Mouse (Mus musculus) kidney, embryonic 15.5 days (tissue): ENCODE results near the gene Grasp. TPM values are rescaled to one million over a fixed set of nuclear protein-coding genes. Genes with fewer than 3 reads are reported as not detected.
A peak's percentile ranks its signal among the peaks of the same experiment; 100 is the strongest.

Source experiments
- ATAC-seq: fragments of 200-750 bp; cut with Nextera tagmentation; replicated peaks from 2 replicates; pipeline ENCODE4 v1.8.0; 2017; ENCODE audit warnings: moderate TSS enrichment; ENCODE audit not compliant: low FRiP score
- H3K27ac ChIP-seq: fragments of 300-500 bp; sonication (generic); 2 replicates; pipeline ENCODE4 v1.5.1; 2015; ENCODE audit warnings: mild to moderate bottlenecking, inconsistent platforms
- H3K27me3 ChIP-seq: fragments of 300-500 bp; sonication (generic); 2 replicates; pipeline ENCODE4 v1.6.1; 2015; ENCODE audit warnings: inconsistent platforms
- H3K36me3 ChIP-seq: fragments of 300-500 bp; sonication (generic); 2 replicates; pipeline ENCODE4 v1.6.1; 2015; ENCODE audit warnings: inconsistent platforms
- H3K4me1 ChIP-seq: fragments of 300-500 bp; sonication (generic); 2 replicates; pipeline ENCODE4 v1.6.1; 2015; ENCODE audit warnings: inconsistent platforms
- H3K4me2 ChIP-seq: fragments of 300-500 bp; sonication (generic); 2 replicates; pipeline ENCODE4 v1.6.1; 2015; ENCODE audit warnings: moderate library complexity, mild to moderate bottlenecking, inconsistent platforms
- H3K4me3 ChIP-seq: fragments of 300-500 bp; sonication (generic); replicated peaks from 2 replicates; pipeline ENCODE4 v1.5.1; 2015; ENCODE audit warnings: mild to moderate bottlenecking, inconsistent platforms
- H3K9ac ChIP-seq: fragments of 300-500 bp; sonication (generic); 2 replicates; pipeline ENCODE4 v1.6.1; 2015; ENCODE audit warnings: mild to moderate bottlenecking, inconsistent platforms
- H3K9me3 ChIP-seq: fragments of 300-500 bp; sonication (generic); replicated peaks from 2 replicates; pipeline ENCODE4 v1.6.1; 2016; ENCODE audit warnings: inconsistent platforms
- WGBS: fragments of 180-500 bp; shearing (Covaris S2); methylation state at CpG from one replicate; pipeline ENCODE4 v1.1.7; 2015; ENCODE audit warnings: mixed read lengths; 5-methylcytosine and 5-hydroxymethylcytosine counted together
- polyA plus RNA-seq: library from polyadenylated mRNA; unstranded; fragments of >200 nt; fragmentation: Nextera tagmentation; extraction: Ambion mirVana; gene quantifications from 2 replicates; pipeline ENCODE4 v1.2.1, GENCODE M21; 2015

Grasp gene
- polyA plus RNA-seq, 1 experiment from 2014 or later = 4.7 TPM

GRCm38 (mm10) chr15:101184300-101184699 lies 39.7 kb upstream of the Grasp start:
- ATAC-seq = no peak
- Histone ChIP-seq H3K4me3 (no peak overlapping the region), H3K4me1 (peaks cover 52% of the 10 kb centered on the region), H3K27me3 (no peaks in the 10 kb centered on the region), H3K4me2 (no peak overlapping the region), H3K27ac (no peak overlapping the region), H3K36me3 (peaks cover 4% of the 10 kb centered on the region; the same call in 1 of the 2 replicates), H3K9ac (no peak overlapping the region), H3K9me3 (no peaks in the 10 kb centered on the region)
- 96% methylated on average over 8 of the region's 8 CpGs for WGBS

- H3K4me3 ChIP-seq = no peak overlapping the region
- no peaks in the 10 kb centered on the region for H3K27me3 ChIP-seq
- H3K4me2 ChIP-seq = no peak overlapping the region
- WGBS = 94% methylated on average over 3 of the region's 3 CpGs
- H3K27ac ChIP-seq = no peak overlapping the region
- H3K36me3 ChIP-seq = peaks cover 4% of the 10 kb centered on the region; the same call in 1 of the 2 replicates
- no peak for ATAC-seq
- no peak overlapping the region for H3K9ac ChIP-seq
- H3K4me1 ChIP-seq = peaks cover 42% of the 10 kb centered on the region
- H3K9me3 ChIP-seq = no peaks in the 10 kb centered on the region
These were observed 38.4 kb upstream of the Grasp start for GRCm38 (mm10) chr15:101185549-101185948.

DNA sequence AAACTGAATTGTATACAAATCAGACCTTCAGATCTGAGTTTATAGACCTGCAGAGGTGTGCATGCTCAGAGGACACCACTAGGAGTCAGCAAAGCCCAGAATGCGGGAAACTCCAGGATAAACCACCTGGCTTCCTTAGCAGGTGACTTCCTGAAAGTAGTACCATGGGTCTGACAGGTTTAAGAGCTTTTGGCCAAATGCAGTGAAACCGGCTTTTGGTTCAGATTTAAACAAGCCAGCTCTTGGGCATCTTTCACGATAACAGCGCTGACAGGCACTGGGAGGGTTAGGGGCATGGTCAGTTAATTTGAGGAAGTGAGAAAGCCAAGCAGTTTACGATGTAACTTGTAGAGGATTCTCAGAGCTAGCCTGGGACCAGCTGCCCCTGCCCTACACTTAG lies 36.1 kb upstream of the Grasp start:
- WGBS = 37% methylated on average over 5 of the region's 5 CpGs

DNA sequence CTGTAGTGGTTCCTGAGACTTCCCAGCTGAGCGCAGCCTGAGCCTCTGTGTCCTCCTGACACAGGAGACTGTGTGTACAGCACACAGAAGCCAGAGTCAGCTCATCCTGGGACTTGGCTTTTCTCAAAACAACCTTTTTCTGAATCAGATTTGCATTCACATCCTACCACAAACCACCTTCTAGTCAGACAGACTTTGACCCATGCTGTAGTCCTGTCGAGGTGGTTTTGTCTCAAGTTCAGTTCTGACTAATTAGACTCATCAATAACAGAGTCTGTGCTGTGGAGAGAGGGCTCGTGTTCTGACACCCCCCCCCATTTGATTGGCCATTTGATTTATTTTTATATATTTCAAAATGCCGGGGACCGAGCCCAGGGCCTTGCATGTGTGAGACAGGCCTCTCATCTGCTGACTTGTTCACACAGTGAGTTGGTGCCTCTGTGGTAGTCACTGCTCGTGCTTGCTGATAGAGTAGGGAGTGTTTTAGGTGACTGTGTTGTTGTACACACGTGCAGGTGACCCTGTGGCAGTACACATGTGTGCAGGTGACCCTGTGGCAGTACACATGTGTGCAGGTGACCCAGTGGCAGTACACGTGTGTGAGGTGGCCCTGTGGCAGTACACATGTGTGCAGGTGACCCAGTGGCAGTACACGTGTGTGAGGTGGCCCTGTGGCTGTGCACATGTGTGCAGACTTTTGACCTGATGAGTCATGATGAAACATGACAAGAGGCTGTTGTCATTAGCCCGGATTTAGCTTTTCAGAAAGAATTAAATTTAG lies 33.8 kb upstream of the Grasp start:
- no peaks in the 10 kb centered on the region for H3K9me3 ChIP-seq
- H3K4me2 ChIP-seq = no peak overlapping the region
- 72% methylated on average over 10 of the region's 10 CpGs for WGBS
- no peak for ATAC-seq
- H3K36me3 ChIP-seq = peaks cover 18% of the 10 kb centered on the region
- H3K27ac ChIP-seq = no peak overlapping the region
- H3K27me3 ChIP-seq = no peaks in the 10 kb centered on the region
- no peak overlapping the region for H3K9ac ChIP-seq
- no peak overlapping the region for H3K4me3 ChIP-seq
- H3K4me1 ChIP-seq = peaks cover 47% of the 10 kb centered on the region

More for the DNA sequence above, 36.1 kb upstream of the Grasp start:
- H3K4me1 ChIP-seq = peaks cover 39% of the 10 kb centered on the region
- no peak for ATAC-seq
- no peak overlapping the region for H3K4me3 ChIP-seq
- H3K9me3 ChIP-seq = no peaks in the 10 kb centered on the region
- no peaks in the 10 kb centered on the region for H3K27me3 ChIP-seq
- no peak overlapping the region for H3K4me2 ChIP-seq
- no peak overlapping the region for H3K9ac ChIP-seq
- no peak overlapping the region for H3K27ac ChIP-seq
- peaks cover 4% of the 10 kb centered on the region; the same call in 1 of the 2 replicates for H3K36me3 ChIP-seq

DNA sequence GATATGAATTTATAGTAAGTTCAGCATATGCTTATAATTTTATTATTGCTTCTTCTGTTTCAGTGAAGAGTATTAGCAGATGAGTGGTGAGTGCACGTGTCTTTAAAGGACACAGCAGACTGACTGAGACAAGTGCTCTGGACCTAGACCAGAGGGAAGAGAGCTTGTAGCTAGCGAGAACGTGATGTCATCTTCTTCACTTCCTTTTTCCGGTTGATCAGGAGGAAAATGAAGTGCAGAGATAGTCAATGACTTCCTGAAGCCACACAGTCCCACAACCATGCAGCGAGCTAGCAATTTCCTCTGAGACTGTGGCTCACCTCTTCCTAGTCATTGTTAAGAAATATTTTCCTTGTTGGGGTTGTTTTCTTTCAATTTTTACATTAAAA lies 33.2 kb upstream of the Grasp start:
- Histone ChIP-seq H3K36me3 (peaks cover 20% of the 10 kb centered on the region), H3K27ac (no peak overlapping the region), H3K27me3 (no peaks in the 10 kb centered on the region), H3K9ac (no peak overlapping the region), H3K4me2 (no peak overlapping the region), H3K9me3 (no peaks in the 10 kb centered on the region), H3K4me1 (peaks cover 53% of the 10 kb centered on the region), H3K4me3 (no peak overlapping the region)
- 65% methylated on average over 5 of the region's 5 CpGs for WGBS
- no peak for ATAC-seq

- Histone ChIP-seq H3K9me3 (no peaks in the 10 kb centered on the region), H3K27ac (0 out of 2 replicates have a peak overlapping the region, but pooled peaks have one; percentile 29), H3K9ac (no peak overlapping the region), H3K4me2 (no peak overlapping the region), H3K36me3 (peaks cover 29% of the 10 kb centered on the region), H3K4me1 (peaks cover 62% of the 10 kb centered on the region), H3K27me3 (no peaks in the 10 kb centered on the region), H3K4me3 (no peak overlapping the region)
- WGBS = 35% methylated on average over 13 of the region's 13 CpGs
- no peak for ATAC-seq
These were observed 32.3 kb upstream of the Grasp start for GRCm38 (mm10) chr15:101191459-101192259.

DNA sequence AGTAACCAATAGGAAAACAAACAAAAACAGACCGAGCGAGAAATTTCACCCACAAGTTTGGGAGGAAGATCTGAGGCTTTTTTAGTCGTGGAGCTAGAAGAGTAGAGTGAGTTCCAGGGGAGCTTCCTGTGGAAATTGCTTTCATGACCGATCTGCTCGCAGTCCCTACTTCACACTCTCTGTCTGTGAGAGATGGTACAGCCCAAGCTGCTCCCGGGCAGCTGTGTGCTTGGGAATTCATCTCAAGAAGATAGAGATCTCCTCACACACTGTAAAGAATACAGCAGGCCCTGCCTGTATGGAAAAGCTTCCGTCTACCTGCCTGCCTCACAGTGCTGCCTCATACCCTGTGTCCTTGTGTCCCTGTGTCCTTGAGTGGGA lies 31.7 kb upstream of the Grasp start:
- Histone ChIP-seq H3K27me3 (no peaks in the 10 kb centered on the region), H3K36me3 (peaks cover 33% of the 10 kb centered on the region), H3K4me1 (peaks cover 68% of the 10 kb centered on the region), H3K4me2 (no peak overlapping the region), H3K9me3 (no peaks in the 10 kb centered on the region), H3K4me3 (no peak overlapping the region), H3K9ac (no peak overlapping the region), H3K27ac (peak overlapping the region; percentile 1; the same call in 1 of the 2 replicates)
- WGBS = 55% methylated on average over 7 of the region's 7 CpGs
- ATAC-seq = no peak

- H3K4me3 ChIP-seq = no peak overlapping the region
- H3K36me3 ChIP-seq = peaks cover 36% of the 10 kb centered on the region
- WGBS = 91% methylated on average over 7 of the region's 7 CpGs
- peaks cover 72% of the 10 kb centered on the region for H3K4me1 ChIP-seq
- no peaks in the 10 kb centered on the region for H3K9me3 ChIP-seq
- no peak overlapping the region for H3K9ac ChIP-seq
- peak overlapping the region; percentile 1; the same call in 1 of the 2 replicates for H3K27ac ChIP-seq
- ATAC-seq = no peak
- no peaks in the 10 kb centered on the region for H3K27me3 ChIP-seq
- no peak overlapping the region for H3K4me2 ChIP-seq
These were observed 31.3 kb upstream of the Grasp start for GRCm38 (mm10) chr15:101192651-101193050.

- peak overlapping the region; percentile 88 for H3K27ac ChIP-seq
- no peak overlapping the region for H3K4me2 ChIP-seq
- H3K27me3 ChIP-seq = no peaks in the 10 kb centered on the region
- H3K4me3 ChIP-seq = no peak overlapping the region
- H3K9me3 ChIP-seq = no peaks in the 10 kb centered on the region
- WGBS = 93% methylated on average over 6 of the region's 6 CpGs
- peaks cover 40% of the 10 kb centered on the region for H3K36me3 ChIP-seq
- ATAC-seq = no peak
- no peak overlapping the region for H3K9ac ChIP-seq
- H3K4me1 ChIP-seq = peaks cover 74% of the 10 kb centered on the region
These were observed 30.0 kb upstream of the Grasp start for GRCm38 (mm10) chr15:101193971-101194370.

GRCm38 (mm10) chr15:101194951-101195823 lies 28.8 kb upstream of the Grasp start:
- Histone ChIP-seq H3K4me1 (peaks cover 75% of the 10 kb centered on the region), H3K9me3 (no peaks in the 10 kb centered on the region), H3K27ac (peak overlapping the region; percentile 88), H3K9ac (no peak overlapping the region), H3K4me2 (no peak overlapping the region), H3K36me3 (peaks cover 50% of the 10 kb centered on the region), H3K4me3 (no peak overlapping the region), H3K27me3 (no peaks in the 10 kb centered on the region)
- ATAC-seq = peak; percentile 80
- WGBS = 70% methylated on average over 16 of the region's 16 CpGs

- Histone ChIP-seq H3K4me3 (no peak overlapping the region), H3K36me3 (peaks cover 60% of the 10 kb centered on the region), H3K9me3 (no peaks in the 10 kb centered on the region), H3K27me3 (no peaks in the 10 kb centered on the region), H3K4me1 (peaks cover 72% of the 10 kb centered on the region), H3K9ac (no peak overlapping the region), H3K27ac (peak overlapping the region; percentile 88), H3K4me2 (no peak overlapping the region)
- WGBS = 93% methylated on average over 8 of the region's 8 CpGs
- no peak for ATAC-seq
These were observed 27.8 kb upstream of the Grasp start for GRCm38 (mm10) chr15:101196079-101196795.
